Mouse (Mus musculus): ENCODE measurements around the gene Olfr1229. TPM values are rescaled to one million over a fixed set of nuclear protein-coding genes. Genes with fewer than 3 reads are reported as not detected.

Olfr1229 gene
- total RNA-seq (2017), result not detected in 3 replicates

GRCm38 (mm10) chr2:89287914-89288313 lies at the start of gene Olfr1229:
Gene Olfr1229 (minus strand): TSS chr2:89288014.
- ATAC-seq (replicated peaks; ENCODE audit: insufficient number of reproducible peaks, low FRiP score, low TSS enrichment, poor library complexity, severe bottlenecking), result no peak

- no peak for ATAC-seq (replicated peaks; ENCODE audit: insufficient number of reproducible peaks, low FRiP score, low TSS enrichment, poor library complexity, severe bottlenecking)
These were observed 41.8 kb upstream of the Olfr1229 start, which contains the start of gene Olfr1232 for GRCm38 (mm10) chr2:89329575-89329974. Gene Olfr1232 (minus strand): TSS chr2:89329675.

GRCm38 (mm10) chr2:89306974-89307373 lies 19.2 kb upstream of the Olfr1229 start, which contains the start of gene Olfr1231:
Gene Olfr1231 (minus strand): TSS chr2:89307074.
- no peak for ATAC-seq (replicated peaks; ENCODE audit: insufficient number of reproducible peaks, low FRiP score, low TSS enrichment, poor library complexity, severe bottlenecking)

GRCm38 (mm10) chr2:89297168-89297567 lies 9.4 kb upstream of the Olfr1229 start, which contains the start of gene Olfr1230:
Gene Olfr1230 (minus strand): TSS chr2:89297268.
- no peak for ATAC-seq (replicated peaks; ENCODE audit: insufficient number of reproducible peaks, low FRiP score, low TSS enrichment, poor library complexity, severe bottlenecking)

GRCm38 (mm10) chr2:89253962-89254361 lies 33.9 kb downstream of the Olfr1229 start, which contains the start of gene Olfr1228:
Gene Olfr1228 (minus strand): TSS chr2:89254062.
- ATAC-seq (replicated peaks; ENCODE audit: insufficient number of reproducible peaks, low FRiP score, low TSS enrichment, poor library complexity, severe bottlenecking), result no peak

Other genes with a start within 250 kb of the Olfr1229 start
- gene Olfr1218, start 226.8 kb downstream of the Olfr1229 start, total RNA-seq (2017), result not detected in 3 replicates
- gene Olfr1219, start 204.5 kb downstream of the Olfr1229 start, total RNA-seq (2017), result not detected in 3 replicates
- not detected in 3 replicates for gene Olfr1220, start 181.2 kb downstream of the Olfr1229 start, total RNA-seq (2017)
- gene Olfr1221, start 170.7 kb downstream of the Olfr1229 start, total RNA-seq (2017), result not detected in 3 replicates
- gene Olfr1222, start 155.0 kb downstream of the Olfr1229 start, total RNA-seq (2017), result 0.96 TPM in 1 of 3 replicates, not detected in the others
- gene Olfr1223, start 136.5 kb downstream of the Olfr1229 start, total RNA-seq (2017), result not detected in 3 replicates
- gene Olfr1224-ps1, start 123.9 kb downstream of the Olfr1229 start, total RNA-seq (2017), result not detected in 3 replicates
- gene Olfr1225, start 113.3 kb downstream of the Olfr1229 start, total RNA-seq (2017), result not detected in 3 replicates
- gene Olfr1226, start 88.0 kb downstream of the Olfr1229 start, total RNA-seq (2017), result not detected in 3 replicates
- gene Olfr1228, start 34.0 kb downstream of the Olfr1229 start, total RNA-seq (2017), result 1.0 TPM in 1 of 3 replicates, not detected in the others
- gene Olfr1230, start 9.3 kb upstream of the Olfr1229 start, total RNA-seq (2017), result not detected in 3 replicates
- 1.3 TPM in 1 of 3 replicates, not detected in the others for gene Olfr1231, start 19.1 kb upstream of the Olfr1229 start, total RNA-seq (2017)
- gene Olfr1232, start 41.7 kb upstream of the Olfr1229 start, total RNA-seq (2017), result not detected in 3 replicates
- not detected in 3 replicates for gene Olfr1233, start 54.4 kb upstream of the Olfr1229 start, total RNA-seq (2017)
- gene Olfr1234, start 76.9 kb upstream of the Olfr1229 start, total RNA-seq (2017), result not detected in 3 replicates
- gene Olfr1238, start 121.7 kb upstream of the Olfr1229 start, total RNA-seq (2017), result not detected in 3 replicates
- not detected in 3 replicates for gene Olfr1239, start 132.4 kb upstream of the Olfr1229 start, total RNA-seq (2017)
- not detected in 3 replicates for gene Olfr1240, start 155.0 kb upstream of the Olfr1229 start, total RNA-seq (2017)
- not detected in 3 replicates for gene Olfr1241, start 199.1 kb upstream of the Olfr1229 start, total RNA-seq (2017)
- not detected in 3 replicates for gene Olfr1242, start 210.3 kb upstream of the Olfr1229 start, total RNA-seq (2017)
- gene Olfr1243, start 243.5 kb upstream of the Olfr1229 start, total RNA-seq (2017), result not detected in 3 replicates

All from monocyte, adult 5-6 weeks (primary cell).